Mouse (Mus musculus) C2C12 (cell line): ENCODE measurements around the gene Kcne2.

Experiments used
- CEBPB ChIP-seq: IDR thresholded peaks from one replicate; pipeline ENCODE4 v1.6.1; 2011; ENCODE audit warnings: low read depth, mild to moderate bottlenecking, control low read depth, moderate library complexity
- CTCF ChIP-seq: IDR thresholded peaks from one replicate; pipeline ENCODE4 v1.5.1; 2011; ENCODE audit not compliant: control insufficient read depth, insufficient read depth, insufficient read length
- MAX ChIP-seq: IDR thresholded peaks from one replicate; pipeline ENCODE4 v1.6.1; 2011; ENCODE audit warnings: mild to moderate bottlenecking, control low read depth

DNA sequence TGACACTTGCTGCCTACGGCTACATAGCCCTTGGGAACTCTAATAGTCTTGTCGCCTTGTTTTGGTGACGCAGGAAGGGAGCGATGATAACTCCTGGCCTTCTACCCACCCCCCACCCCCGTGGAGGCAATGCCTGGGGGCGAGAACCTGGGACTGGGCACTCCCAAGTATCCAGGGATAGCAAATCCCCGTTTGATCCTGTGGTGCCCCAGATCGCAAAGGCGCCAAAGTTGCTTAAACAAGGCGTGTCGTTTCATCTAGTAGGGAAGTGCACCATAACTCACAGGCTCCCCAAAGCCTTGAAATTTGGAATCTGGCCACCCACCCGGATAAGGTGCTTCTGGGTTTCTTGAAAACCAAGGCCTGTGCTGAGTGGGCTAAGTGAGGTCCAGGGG lies 9.2 kb downstream of the Kcne2 start:
- no peak for TF ChIP-seq CTCF
- TF ChIP-seq CEBPB, result no peak
- TF ChIP-seq MAX, result no peak
